Mouse (Mus musculus) forelimb bud, embryonic 11.5 days (tissue): ENCODE results near the gene Zfpm1.
"Not testable (repeated sequence)": the region's sequence is repeated elsewhere in the genome, so short reads cannot be mapped to it uniquely, and the experiment has no call there.

Experiments used
- DNase-seq: peaks from one replicate; pipeline ENCODE4 v3.0.0-alpha.2; 2012; ENCODE audit warnings: low read depth, low spot score

The Zfpm1 gene

DNA sequence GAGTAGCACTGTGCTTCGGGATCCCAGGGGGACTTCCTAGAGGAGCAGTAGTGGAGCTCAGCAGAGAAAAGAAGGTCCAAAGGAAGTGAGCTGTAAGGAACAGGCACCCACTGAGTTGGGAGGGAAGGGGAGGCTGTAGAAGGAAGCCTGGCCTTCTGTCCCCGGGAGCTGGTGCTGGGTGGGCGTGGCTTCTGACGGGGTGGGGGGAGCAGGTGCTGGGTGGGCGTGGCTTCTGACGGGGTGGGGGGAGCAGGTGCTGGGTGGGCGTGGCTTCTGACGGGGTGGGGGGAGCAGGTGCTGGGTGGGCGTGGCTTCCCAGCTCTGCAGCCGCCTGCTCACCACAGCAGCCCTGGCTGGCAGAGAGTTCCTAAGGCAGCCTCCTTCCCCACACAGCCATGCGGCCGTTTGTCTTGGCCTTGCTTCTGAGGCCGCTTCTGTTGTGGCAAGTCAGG is 42.0 kb downstream of the Zfpm1 start:
- DNase-seq, result not testable (repeated sequence)

DNA sequence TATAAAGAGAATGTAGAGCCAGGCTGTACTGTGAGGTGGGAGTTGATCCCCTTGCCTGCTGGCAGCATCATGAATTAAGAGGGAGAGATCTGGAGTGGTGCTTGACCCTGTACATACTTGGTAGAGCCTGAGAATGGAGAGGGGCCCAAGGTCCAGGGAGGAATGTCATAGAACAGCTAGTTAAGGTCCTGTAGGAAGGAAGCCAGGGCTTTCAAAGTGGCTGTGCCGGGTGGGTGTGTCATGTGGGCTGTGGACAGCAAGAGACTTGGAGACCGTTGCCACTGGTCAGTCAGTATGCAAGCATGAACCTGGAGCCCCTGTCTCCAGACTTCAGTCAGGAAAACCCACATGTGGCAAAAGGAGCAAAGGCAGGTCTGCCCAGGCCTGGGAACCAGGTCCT is 43.3 kb downstream of the Zfpm1 start:
- DNase-seq, result no peak

GRCm38 (mm10) chr8:122326114-122326542 is 44.2 kb downstream of the Zfpm1 start:
- no peak for DNase-seq

DNA sequence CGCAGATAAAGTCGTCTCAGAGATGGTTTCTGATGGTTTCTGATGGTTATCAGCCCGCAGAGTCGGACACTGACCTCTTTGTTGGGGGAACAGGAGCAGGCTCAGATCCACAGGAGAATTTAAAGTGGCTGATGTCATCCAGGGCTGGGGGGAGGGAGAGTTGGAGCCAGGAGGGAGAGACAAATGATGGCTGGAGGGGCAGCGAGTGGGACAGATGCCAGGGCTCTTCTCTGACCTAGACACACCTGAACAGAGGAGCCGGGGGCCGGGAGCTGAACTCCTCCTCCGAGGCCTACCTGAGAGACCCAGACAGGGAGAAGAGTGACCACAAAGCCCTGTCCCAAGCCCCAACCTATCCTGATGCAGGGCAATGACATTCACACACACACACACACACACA is 47.1 kb downstream of the Zfpm1 start:
- no peak for DNase-seq

DNA sequence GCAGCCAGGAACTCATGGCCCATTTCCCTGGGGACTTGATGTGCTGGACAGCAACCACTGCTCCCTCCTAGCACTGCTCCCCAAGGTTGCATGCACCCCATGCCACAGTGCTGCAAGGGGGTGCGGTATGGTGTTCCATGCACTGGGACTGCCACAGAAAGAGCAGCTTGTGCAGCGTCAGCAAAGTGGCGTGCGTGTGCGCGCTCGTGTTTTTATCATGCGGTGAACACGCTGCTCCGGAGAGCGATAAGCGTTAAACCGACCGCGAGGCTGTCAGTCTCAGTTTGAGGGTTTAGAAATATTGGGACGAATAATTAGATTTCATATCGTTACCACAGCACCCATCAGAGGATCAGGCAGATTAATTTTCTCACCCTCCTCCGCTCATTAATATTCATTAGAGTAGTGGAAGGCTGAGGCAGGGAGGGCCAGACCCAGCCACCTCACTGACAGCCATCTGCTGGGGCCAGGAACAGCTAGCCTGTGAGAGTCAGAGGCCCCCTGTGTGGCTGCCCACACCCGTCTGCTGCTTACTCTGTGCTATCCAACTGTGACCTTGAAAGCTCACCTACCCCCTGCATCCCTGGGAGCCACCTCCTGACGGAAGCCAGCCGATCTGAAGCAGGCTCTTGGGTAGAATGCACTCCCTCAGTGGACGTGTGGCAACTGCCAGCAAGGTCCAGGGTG is 47.8 kb downstream of the Zfpm1 start:
- DNase-seq, result no peak

- DNase-seq, result no peak
Observed at GRCm38 (mm10) chr8:122330446-122331133, 48.6 kb downstream of the Zfpm1 start.

GRCm38 (mm10) chr8:122331134-122331523 is 49.2 kb downstream of the Zfpm1 start:
- no peak for DNase-seq

DNA sequence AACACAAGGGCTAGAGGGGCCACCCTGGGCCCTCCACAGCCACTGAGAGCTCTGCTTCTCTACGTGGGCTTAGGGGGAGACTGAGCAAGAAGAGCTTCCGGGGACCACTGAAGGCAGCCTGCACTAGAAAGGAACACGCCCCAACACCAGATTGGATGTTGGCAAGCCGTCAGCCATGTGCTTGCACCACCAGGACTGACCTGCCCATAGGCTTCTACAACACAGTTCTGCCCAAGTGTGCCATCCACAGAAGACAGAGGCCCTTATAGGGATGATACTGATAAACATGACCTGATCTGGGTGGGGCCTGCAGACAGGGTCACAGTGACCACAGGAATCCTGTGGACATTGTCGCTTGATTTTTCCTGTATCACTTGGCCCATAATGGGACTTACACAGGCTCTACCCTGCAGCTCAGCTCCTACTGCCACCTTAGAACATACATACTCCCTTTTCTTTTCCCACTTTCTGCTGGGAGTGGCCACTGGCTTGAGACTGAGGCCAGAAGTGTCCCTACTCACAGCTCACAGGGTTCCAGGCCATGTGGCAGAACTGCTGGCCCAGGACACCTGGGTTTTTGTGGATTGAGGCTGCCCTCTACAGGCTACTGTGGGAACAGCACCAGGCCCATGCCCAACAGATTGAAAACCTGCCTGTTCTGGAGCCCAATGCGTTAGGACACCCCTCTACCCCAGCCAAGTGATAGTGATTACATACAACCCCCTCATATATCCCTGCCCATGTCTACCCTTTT is 51.0 kb downstream of the Zfpm1 start:
- peak; percentile 75 for DNase-seq

DNA sequence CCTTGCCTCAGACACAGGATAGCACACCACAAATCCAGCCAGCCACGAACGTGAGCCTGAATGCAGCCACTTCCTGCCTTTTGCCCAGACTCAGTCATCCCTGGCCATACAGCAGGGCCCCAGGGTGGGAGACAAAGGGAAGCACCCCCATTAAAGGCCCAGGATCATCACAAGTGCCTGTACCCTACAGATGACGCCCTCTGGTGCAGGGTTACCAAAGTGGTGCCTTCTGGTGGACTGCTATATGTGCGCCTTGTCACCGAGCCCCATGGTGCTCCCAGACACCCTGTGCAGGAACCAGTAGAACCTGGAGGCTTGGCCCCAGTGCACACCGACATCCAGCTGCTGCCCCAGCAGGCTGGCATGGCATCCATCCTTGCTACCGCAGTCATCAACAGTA is 51.6 kb downstream of the Zfpm1 start:
- no peak for DNase-seq

- no peak for DNase-seq
Observed at GRCm38 (mm10) chr8:122334791-122335490, 53.0 kb downstream of the Zfpm1 start.

DNA sequence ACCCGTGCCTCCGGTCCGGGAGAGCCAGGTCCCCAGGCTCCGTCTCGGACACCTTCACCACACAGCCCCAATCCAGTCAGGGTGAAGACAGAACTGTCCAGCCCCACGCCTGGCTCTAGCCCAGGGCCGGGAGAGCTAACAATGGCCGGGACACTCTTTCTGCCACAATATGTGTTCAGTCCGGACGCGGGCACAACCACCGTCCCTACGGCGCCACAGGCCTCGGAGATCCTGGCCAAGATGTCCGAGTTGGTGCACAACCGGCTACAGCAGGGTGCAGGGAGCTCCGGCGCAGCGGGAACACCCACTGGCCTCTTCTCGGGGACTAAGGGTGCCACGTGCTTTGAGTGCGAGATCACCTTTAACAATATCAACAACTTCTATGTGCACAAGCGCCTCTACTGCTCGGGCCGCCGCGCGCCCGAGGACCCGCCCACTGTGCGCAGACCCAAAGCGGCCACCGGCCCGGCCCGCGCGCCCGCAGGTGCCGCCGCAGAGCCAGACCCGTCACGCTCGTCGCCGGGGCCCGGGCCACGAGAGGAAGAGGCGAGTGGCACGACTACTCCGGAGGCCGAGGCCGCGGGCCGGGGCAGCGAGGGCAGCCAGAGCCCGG is 53.8 kb downstream of the Zfpm1 start:
- DNase-seq, result no peak

GRCm38 (mm10) chr8:122336251-122336910 is 54.4 kb downstream of the Zfpm1 start:
- DNase-seq, result peak; percentile 42

GRCm38 (mm10) chr8:122338852-122339251 is 56.9 kb downstream of the Zfpm1 start:
- no peak for DNase-seq

DNA sequence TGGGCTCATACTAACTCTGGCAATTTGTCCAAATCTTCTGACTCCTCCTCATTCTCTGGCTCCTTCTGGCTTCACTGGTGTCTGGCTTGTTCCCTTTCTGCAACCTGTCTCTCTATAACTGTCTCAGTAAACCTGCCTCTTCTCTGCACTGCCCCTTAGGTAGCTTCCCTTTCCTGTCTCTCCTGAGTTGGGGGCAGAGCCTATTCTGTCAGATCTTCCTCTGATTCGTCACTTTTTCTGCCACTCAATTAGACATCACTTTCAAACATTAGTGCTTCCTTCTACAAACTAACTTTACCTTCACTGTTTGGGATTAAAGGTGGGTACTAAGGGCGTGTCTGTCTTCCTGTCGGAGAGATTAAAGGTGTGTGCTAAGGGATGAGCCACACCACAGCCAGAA is 58.8 kb downstream of the Zfpm1 start:
- DNase-seq, result no peak

DNA sequence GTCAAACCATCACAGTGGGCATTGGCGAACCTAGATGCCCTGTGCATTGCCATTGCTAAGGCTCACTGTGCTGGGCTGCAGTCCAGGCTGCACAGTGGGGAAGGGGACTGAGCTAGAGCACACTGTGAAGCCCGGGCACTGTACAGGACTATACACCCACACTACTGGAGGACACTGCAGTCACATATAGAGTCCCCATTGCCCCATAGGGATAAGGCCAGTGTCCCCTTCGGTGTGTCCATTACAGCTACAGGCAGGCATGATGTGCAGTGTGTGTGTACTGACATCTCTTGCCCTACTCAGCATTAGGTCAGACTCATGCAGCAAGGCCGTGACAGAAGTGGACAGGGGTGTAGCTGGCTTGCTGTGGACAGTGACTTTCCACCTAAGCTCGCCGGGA is 59.8 kb downstream of the Zfpm1 start:
- no peak for DNase-seq

DNA sequence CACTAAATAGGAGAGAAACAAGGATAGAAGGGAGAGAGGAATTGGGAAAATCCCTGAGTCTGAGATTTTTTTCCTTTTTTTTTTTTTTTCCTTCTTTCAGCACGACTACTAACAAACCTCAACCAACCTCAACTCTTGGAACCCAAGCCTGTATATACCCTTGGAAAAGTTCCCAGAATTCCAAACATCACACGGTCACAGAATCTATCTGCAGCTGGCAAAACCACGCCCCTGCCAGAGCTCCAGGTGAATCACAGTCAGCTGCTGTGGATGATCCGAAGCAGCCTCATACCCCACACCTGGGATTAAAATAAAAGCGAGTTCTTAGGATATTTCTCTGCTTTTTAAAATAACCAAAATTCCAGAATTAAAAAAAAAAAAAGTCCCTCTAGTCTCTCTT is 60.4 kb downstream of the Zfpm1 start:
- no peak for DNase-seq

DNA sequence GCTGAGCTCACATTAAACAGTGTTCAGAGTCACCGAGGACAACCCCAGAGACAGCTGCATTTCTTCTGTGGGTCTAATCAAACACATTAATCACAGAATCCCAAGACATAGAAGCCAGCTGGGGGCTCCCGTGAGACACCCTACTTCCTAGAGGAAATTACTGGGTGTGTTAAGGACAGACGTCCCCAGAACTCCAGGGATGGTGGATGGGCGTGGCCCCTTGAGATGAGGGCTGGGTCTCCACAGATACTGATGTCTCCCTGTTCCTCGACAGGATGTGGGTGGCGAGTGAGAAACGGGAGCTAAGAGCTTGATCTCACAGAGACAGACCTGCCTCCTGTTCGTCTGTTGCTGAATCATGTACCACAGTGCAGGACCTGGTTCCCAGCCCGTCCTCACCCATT is 60.9 kb downstream of the Zfpm1 start:
- no peak for DNase-seq

DNA sequence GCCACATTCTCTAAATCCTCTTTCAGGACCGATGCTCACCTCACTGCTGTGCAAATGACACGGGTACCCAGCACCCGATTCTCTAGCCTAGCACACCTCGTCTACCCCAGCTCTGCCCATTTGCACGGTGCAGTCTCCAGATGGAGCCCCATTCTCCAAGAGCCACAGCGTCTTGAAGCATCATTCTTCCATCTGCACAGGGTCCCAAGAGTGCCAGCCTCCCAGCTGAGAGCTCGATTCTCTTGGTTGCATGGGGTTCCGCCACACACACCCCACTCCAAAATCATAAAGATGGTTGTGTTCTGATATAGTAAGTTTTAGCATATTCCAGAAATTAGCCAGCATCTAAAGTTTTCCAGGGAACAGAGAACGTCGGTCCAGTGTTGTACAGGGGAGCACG is 61.4 kb downstream of the Zfpm1 start:
- DNase-seq, result no peak

- DNase-seq, result no peak
Observed at GRCm38 (mm10) chr8:122343758-122344157, 61.8 kb downstream of the Zfpm1 start.

DNA sequence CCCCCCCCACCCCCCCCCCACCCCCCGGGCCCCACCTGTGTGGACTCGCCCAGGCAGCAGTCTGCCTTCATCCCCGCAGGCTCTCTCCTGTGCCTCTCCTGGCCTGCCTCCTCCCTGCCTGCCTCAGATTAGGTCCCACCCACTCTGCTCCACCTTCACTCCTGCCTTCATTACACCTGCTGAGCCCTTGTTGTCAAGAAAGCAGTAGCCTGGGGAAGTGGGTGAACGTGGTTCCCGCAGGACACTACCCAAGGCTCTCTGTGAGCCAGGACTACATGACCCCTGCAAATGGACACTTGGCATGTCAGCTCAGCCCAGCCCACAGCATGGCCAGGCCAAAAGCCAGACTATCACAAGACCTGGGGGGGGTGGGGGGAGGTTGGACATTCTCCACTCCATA is 62.3 kb downstream of the Zfpm1 start:
- peak; percentile 36 for DNase-seq
